In the genomic region with DNA sequence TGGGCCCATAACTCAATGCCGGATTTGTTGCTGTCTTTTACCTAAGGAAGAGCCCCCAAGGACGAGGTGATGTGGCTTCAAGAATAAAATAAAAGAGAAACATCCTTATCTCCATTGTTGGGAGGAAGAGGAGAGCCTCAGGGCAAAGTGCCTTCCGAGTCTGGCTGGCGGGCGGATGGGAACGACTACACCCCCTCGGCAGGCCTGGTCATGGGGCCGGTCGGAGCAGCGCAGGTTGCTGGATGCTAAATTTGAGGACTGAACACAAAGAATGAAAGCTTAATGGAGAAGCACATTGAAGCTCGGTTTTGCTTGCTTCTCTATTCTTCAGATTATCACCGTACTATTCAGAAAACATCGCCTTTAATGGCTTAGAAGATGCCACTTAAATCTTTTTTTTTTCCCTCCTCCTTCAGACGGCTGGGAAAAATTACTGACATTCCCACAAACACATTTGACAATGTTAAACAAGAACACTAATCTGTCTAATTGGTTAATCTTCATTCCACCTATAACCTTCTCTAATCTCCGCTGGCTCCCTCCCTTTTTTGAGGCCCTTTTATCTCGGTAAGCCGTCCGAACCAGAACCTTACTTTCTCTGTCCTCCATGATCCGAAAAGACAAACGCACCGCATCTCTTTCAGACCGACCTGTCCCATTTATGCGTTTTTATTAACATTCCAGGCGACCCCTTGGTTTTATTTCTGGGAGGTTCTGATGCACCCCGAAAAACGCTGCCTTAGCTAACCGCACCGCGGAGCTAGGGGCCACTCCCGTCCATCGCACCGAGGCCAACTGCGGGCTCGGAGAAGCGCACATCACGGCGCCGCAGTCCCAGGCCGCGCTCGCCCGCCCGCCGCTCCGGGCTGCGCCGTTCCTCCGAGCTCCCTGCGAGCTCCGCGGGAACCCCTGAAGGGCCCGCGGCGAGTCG, we compare ENCODE assay signal across 8 mouse cellular contexts. TPM values are rescaled to one million over a fixed set of nuclear protein-coding genes. Genes with fewer than 3 reads are reported as not detected.
DNase-seq lines count a peak whose midpoint lies in the region; ATAC-seq and TF ChIP-seq lines count a peak whose summit lies in the region.

No protein-coding gene starts in this region.

- H3K36me3 ChIP-seq in hindbrain, embryonic 14.5 days (replicated peaks; ENCODE audit: control insufficient read depth, insufficient read depth) = 0 out of 2 replicates have a peak, but pooled peaks cover 9% of the 10 kb centered on the region
- H3K36me3 ChIP-seq in liver, postnatal 0 days (replicated peaks; ENCODE audit: insufficient read depth, low read length) = peaks cover 4% of the 10 kb centered on the region
- H3K36me3 ChIP-seq in neural tube, embryonic 15.5 days = peaks cover 5% of the 10 kb centered on the region

- no peak for TF ChIP-seq EP300 in liver, postnatal 0 days (IDR thresholded peaks at IDR 0.05; ENCODE audit: low read depth)

- H3K4me1 ChIP-seq in bone marrow, adult 2 months (ENCODE audit: control insufficient read depth, insufficient read depth, low read length) = no peaks in the 10 kb centered on the region; the same call in 1 of the 2 replicates
- peaks cover 4% of the 10 kb centered on the region; the same call in 1 of the 2 replicates for H3K4me1 ChIP-seq in embryonic fibroblast, embryonic 13.5 days (ENCODE audit: control insufficient read depth, insufficient read depth, low read length)
- peaks cover 20% of the 10 kb centered on the region for H3K4me1 ChIP-seq in hindbrain, embryonic 14.5 days (replicated peaks; ENCODE audit: control insufficient read depth, insufficient read depth, low read length)
- peaks cover 23% of the 10 kb centered on the region for H3K4me1 ChIP-seq in liver, postnatal 0 days (ENCODE audit: insufficient read depth)
- peaks cover 35% of the 10 kb centered on the region for H3K4me1 ChIP-seq in neural tube, embryonic 15.5 days

- TF ChIP-seq CTCF in bone marrow, adult 2 months (IDR thresholded peaks at IDR 0.05; ENCODE audit: control insufficient read depth, insufficient read depth, low read length) = no peak
- TF ChIP-seq CTCF in embryonic fibroblast, embryonic 13.5 days (IDR thresholded peaks at IDR 0.05; ENCODE audit: borderline replicate concordance, insufficient read depth, low read length) = no peak
- no peak for TF ChIP-seq CTCF in liver, postnatal 0 days (IDR thresholded peaks at IDR 0.05; ENCODE audit: low read depth)

- 11% methylated on average over 55 of the region's 55 CpGs for whole genome bisulfite sequencing in bone marrow, adult 2 months
- WGBS in hindbrain, embryonic 14.5 days = 1% methylated on average over 55 of the region's 55 CpGs
- WGBS in liver, postnatal 0 days (ENCODE audit: insufficient replicate concordance) = 5% methylated on average over 55 of the region's 55 CpGs
- under 1% methylated on average over 53 of the region's 55 CpGs for WGBS in neural tube, embryonic 15.5 days

- H3K27ac ChIP-seq in bone marrow, adult 2 months (ENCODE audit: control insufficient read depth, insufficient read depth, low read depth, low read length, poor library complexity) = peak overlapping the region; percentile 97
- H3K27ac ChIP-seq in embryonic fibroblast, embryonic 13.5 days (ENCODE audit: insufficient read depth, low read length) = peak overlapping the region; percentile 86
- peak overlapping the region; percentile 98 for H3K27ac ChIP-seq in hindbrain, embryonic 14.5 days
- peak overlapping the region; percentile 97 for H3K27ac ChIP-seq in liver, postnatal 0 days (ENCODE audit: low read depth)
- H3K27ac ChIP-seq in neural tube, embryonic 15.5 days (replicated peaks) = peak overlapping the region; percentile 96

- no peak for TF ChIP-seq POLR2A in bone marrow, adult 2 months (IDR thresholded peaks at IDR 0.05; ENCODE audit: borderline replicate concordance, control insufficient read depth, low read depth, low read length)
- TF ChIP-seq POLR2A in embryonic fibroblast, embryonic 13.5 days (IDR thresholded peaks at IDR 0.05; ENCODE audit: low read depth, low read length) = no peak; the same call in 1 of the 2 replicates

- peak overlapping the region; percentile 94 for H3K9ac ChIP-seq in hindbrain, embryonic 14.5 days
- peak overlapping the region; percentile 98 for H3K9ac ChIP-seq in liver, postnatal 0 days (replicated peaks)
- H3K9ac ChIP-seq in neural tube, embryonic 15.5 days (replicated peaks) = peak overlapping the region; percentile 94

- peak overlapping the region; percentile 90 for H3K4me3 ChIP-seq in bone marrow, adult 2 months (replicated peaks; ENCODE audit: control insufficient read depth, low read depth, low read length)
- peak overlapping the region; percentile 100 for H3K4me3 ChIP-seq in embryonic fibroblast, embryonic 13.5 days (ENCODE audit: insufficient read depth, low read length)
- peak overlapping the region; percentile 89 for H3K4me3 ChIP-seq in hindbrain, embryonic 14.5 days (replicated peaks; ENCODE audit: low read length)
- peak overlapping the region; percentile 89 for H3K4me3 ChIP-seq in liver, postnatal 0 days (ENCODE audit: low read depth, low read length)
- H3K4me3 ChIP-seq in neural tube, embryonic 15.5 days (replicated peaks) = peak overlapping the region; percentile 84

- H3K27me3 ChIP-seq in hindbrain, embryonic 14.5 days (ENCODE audit: control insufficient read depth, insufficient read depth, low read length) = no peaks in the 10 kb centered on the region
- no peaks in the 10 kb centered on the region for H3K27me3 ChIP-seq in liver, postnatal 0 days (ENCODE audit: insufficient read depth, low read length)
- no peaks in the 10 kb centered on the region for H3K27me3 ChIP-seq in neural tube, embryonic 15.5 days (replicated peaks)

- no peaks in the 10 kb centered on the region for H3K9me3 ChIP-seq in hindbrain, embryonic 14.5 days (ENCODE audit: control insufficient read depth, low read length)
- H3K9me3 ChIP-seq in liver, postnatal 0 days (ENCODE audit: low read length) = peaks cover 3% of the 10 kb centered on the region; the same call in 1 of the 2 replicates
- no peaks in the 10 kb centered on the region for H3K9me3 ChIP-seq in neural tube, embryonic 15.5 days (replicated peaks)

- peak; percentile 22 for DNase-seq in urinary bladder, postnatal 14 days (ENCODE audit: low spot score)
- no peak for DNase-seq in urinary bladder, postnatal 36 days (ENCODE audit: low spot score in 2 of 2)
- DNase-seq in hindbrain, embryonic 14.5 days (ENCODE audit: low spot score) = peak; percentile 55
- peak; percentile 48 for DNase-seq in liver, postnatal 0 days
- DNase-seq in urinary bladder, adult 2 months (ENCODE audit: low spot score) = no peak

- ATAC-seq in hindbrain, embryonic 14.5 days (ENCODE audit: low FRiP score) = peak; percentile 76
- ATAC-seq in liver, postnatal 0 days = peak; percentile 66
- peak; percentile 82 for ATAC-seq in neural tube, embryonic 15.5 days (ENCODE audit: low FRiP score)

- H3K4me2 ChIP-seq in hindbrain, embryonic 14.5 days (replicated peaks) = peak overlapping the region; percentile 62
- H3K4me2 ChIP-seq in liver, postnatal 0 days (ENCODE audit: low read depth, low read length) = peak overlapping the region; percentile 86
- H3K4me2 ChIP-seq in neural tube, embryonic 15.5 days = peak overlapping the region; percentile 77

RNA-seq across cellular contexts. Expression of a gene that starts 0.7 kb away (rescaled TPM):
- 17.3 and 18.4 TPM in 2 replicates for polyA plus RNA-seq in bone marrow, adult 2 months (2011; ENCODE audit: insufficient read depth, insufficient read length, low replicate concordance, missing spikeins)
- polyA plus RNA-seq in embryonic fibroblast, embryonic 13.5 days (2011; ENCODE audit: insufficient read length, low read depth, missing spikeins) = 103 and 124 TPM in 2 replicates
- polyA plus RNA-seq in hindbrain, embryonic 14.5 days (2014; fragmentation: Nextera tagmentation; extraction: Ambion mirVana) = 78.3 and 89.3 TPM in 2 replicates
- polyA plus RNA-seq in liver, postnatal 0 days (2015; fragmentation: Nextera tagmentation; extraction: Ambion mirVana) = 22.4 and 23.2 TPM in 2 replicates
- 71.9 and 77.3 TPM in 2 replicates for polyA plus RNA-seq in neural tube, embryonic 15.5 days (2015; fragmentation: Nextera tagmentation; extraction: Ambion mirVana)
- 28.5 and 32.6 TPM in 2 replicates for polyA plus RNA-seq in urinary bladder, adult 2 months (2012; rRNA removed)

RNA-seq across cellular contexts. Expression of a gene that starts 32.3 kb away (rescaled TPM):
- not detected in 2 replicates for polyA plus RNA-seq in bone marrow, adult 2 months (2011; ENCODE audit: insufficient read depth, insufficient read length, low replicate concordance, missing spikeins)
- not detected in 2 replicates for polyA plus RNA-seq in embryonic fibroblast, embryonic 13.5 days (2011; ENCODE audit: insufficient read length, low read depth, missing spikeins)
- 0.50 and 0.94 TPM in 2 replicates for polyA plus RNA-seq in hindbrain, embryonic 14.5 days (2014; fragmentation: Nextera tagmentation; extraction: Ambion mirVana)
- polyA plus RNA-seq in liver, postnatal 0 days (2015; fragmentation: Nextera tagmentation; extraction: Ambion mirVana) = 0.06 TPM in 1 of 2 replicates, not detected in the other
- polyA plus RNA-seq in neural tube, embryonic 15.5 days (2015; fragmentation: Nextera tagmentation; extraction: Ambion mirVana) = 0.41 and 0.73 TPM in 2 replicates
- polyA plus RNA-seq in urinary bladder, adult 2 months (2012; rRNA removed) = 0.07 and 0.17 TPM in 2 replicates

RNA-seq across cellular contexts. Expression of a gene that starts 47.7 kb away (rescaled TPM):
- polyA plus RNA-seq in bone marrow, adult 2 months (2011; ENCODE audit: insufficient read depth, insufficient read length, low replicate concordance, missing spikeins) = 1.5 and 7.8 TPM in 2 replicates
- polyA plus RNA-seq in embryonic fibroblast, embryonic 13.5 days (2011; ENCODE audit: insufficient read length, low read depth, missing spikeins) = 3.1 and 3.4 TPM in 2 replicates
- polyA plus RNA-seq in hindbrain, embryonic 14.5 days (2014; fragmentation: Nextera tagmentation; extraction: Ambion mirVana) = 35.8 and 40.0 TPM in 2 replicates
- polyA plus RNA-seq in liver, postnatal 0 days (2015; fragmentation: Nextera tagmentation; extraction: Ambion mirVana) = 1.7 and 1.8 TPM in 2 replicates
- polyA plus RNA-seq in neural tube, embryonic 15.5 days (2015; fragmentation: Nextera tagmentation; extraction: Ambion mirVana) = 41.2 and 44.6 TPM in 2 replicates
- polyA plus RNA-seq in urinary bladder, adult 2 months (2012; rRNA removed) = 1.8 and 2.2 TPM in 2 replicates

Comparison
In these comparisons a context has a peak if more than half of its experiments do, and no peak if none do; other contexts are left out.
1. DNase-seq: peak in urinary bladder, postnatal 14 days (single experiment), hindbrain, embryonic 14.5 days (single experiment) and liver, postnatal 0 days (single experiment); none in urinary bladder, postnatal 36 days (0 of 2) and urinary bladder, adult 2 months (single experiment).
2. Peak in every context shown above with its lines, with median percentiles within 50 percentile points of each other: H3K27ac ChIP-seq, H3K4me3 ChIP-seq, ATAC-seq, H3K4me2 ChIP-seq and H3K9ac ChIP-seq.